Mouse (Mus musculus) cerebellum, adult 9-10 months (tissue): ENCODE data around the gene Commd1.
A peak's percentile ranks its signal among the peaks of the same experiment; 100 is the strongest.

Source experiments
- DNase-seq: peaks from one replicate; pipeline ENCODE4 v3.0.0; 2022

Commd1 gene

DNA sequence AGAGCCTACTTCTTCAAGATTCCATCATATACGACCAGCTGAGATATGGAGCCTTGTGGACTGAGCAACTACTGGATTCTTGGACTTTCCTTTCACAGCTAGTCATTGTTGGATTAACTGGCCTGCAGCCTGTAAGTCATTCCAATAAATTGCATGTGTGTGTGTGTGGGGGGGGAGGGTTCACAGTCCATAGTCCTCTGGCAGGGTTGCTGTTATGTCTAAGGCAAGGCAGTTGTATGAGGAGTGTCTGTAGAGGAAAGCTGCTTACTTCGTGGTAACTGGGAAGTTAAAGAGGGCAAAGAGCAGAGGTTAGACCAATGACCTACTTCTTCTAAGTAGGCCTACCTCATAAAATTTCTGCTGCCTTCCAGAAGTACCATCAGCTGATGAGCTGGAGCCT is 98.5 kb downstream of the Commd1 start:
- DNase-seq: no peak

DNA sequence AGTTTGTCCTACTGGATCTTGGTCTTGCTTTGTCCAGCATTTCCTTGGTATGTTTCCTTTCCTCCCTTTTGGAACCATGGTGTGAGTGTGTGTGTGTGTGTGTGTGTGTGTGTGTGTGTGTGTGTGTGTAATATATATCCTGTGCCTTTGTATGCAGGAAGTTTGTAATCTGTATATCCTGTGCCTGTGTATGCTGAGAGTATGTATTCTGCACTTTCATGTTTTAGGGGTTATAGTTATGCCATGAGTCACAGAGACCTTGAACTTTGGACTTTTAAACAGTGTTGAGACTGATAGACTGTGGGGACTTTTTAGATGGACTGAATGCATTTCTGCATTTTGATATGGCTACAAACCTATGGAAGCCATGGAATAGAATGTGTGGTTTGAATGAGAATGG is 99.3 kb downstream of the Commd1 start:
- DNase-seq: no peak

DNA sequence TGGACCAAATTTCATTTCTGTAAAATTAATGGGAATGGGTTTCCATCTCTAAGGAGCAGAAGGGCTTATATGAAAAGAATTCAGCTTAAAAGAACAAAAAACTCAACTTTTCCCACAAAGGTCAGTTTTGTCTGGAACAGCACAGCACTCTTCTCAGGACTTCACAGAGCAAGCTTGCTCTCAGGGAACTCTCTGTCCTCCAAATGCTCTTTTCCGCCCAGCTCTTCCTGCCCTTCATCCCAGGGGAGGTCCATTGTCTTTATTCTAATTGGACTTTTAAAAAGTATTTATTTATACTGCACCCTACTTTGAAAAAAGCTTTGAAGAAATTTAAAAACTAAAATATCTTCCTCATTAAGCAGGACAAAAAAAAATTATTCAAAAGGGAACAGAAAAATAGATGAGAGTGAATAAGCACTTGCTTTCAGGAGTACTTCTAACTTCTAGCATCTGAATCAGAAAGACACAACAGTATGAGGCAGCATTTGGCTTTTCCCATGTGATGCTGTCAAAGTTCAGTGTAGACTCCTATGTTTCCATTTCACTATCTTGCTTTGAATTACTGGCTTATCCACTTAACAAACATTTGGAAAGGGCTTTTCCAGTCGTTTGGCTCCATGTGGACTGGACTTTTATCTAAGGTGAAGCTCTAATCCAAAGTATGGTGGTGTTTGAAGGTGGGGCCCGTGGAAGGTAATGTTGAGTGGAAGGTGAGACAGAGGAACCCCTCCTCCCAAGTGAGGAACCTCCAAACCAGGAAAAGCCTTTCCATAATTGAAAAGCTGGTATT is 101.6 kb downstream of the Commd1 start:
- no peak for DNase-seq

- no peak for DNase-seq
Measured at GRCm38 (mm10) chr11:22879645-22880044, 102.5 kb downstream of the Commd1 start.

GRCm38 (mm10) chr11:22876680-22877330 is 105.4 kb downstream of the Commd1 start:
- no peak for DNase-seq

- DNase-seq: no peak
Measured at GRCm38 (mm10) chr11:22875279-22875678, 106.9 kb downstream of the Commd1 start.

GRCm38 (mm10) chr11:22874747-22875146 is 107.4 kb downstream of the Commd1 start:
- DNase-seq: no peak

DNA sequence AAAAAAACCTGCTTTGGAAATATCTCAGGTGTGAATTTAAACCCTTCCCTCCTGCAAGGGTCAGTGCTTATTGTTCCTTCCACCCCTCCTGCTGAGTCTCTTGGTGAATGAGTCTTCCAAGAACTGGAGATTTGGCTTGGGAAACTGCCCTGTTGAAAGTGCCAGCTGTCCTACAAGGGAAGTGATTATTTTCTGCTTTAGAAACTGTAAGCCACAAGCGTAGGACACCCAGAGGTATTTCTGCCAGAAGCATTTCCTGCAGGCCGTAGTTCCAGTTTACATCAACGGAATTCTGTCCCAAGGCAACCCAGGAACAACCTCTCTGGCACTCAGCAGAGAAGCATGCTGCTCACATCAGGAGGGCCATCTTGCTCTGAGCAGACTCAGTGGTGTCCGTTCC is 108.8 kb downstream of the Commd1 start:
- peak; percentile 46 for DNase-seq

- DNase-seq: no peak
Measured at GRCm38 (mm10) chr11:22872307-22872680, 109.9 kb downstream of the Commd1 start.

DNA sequence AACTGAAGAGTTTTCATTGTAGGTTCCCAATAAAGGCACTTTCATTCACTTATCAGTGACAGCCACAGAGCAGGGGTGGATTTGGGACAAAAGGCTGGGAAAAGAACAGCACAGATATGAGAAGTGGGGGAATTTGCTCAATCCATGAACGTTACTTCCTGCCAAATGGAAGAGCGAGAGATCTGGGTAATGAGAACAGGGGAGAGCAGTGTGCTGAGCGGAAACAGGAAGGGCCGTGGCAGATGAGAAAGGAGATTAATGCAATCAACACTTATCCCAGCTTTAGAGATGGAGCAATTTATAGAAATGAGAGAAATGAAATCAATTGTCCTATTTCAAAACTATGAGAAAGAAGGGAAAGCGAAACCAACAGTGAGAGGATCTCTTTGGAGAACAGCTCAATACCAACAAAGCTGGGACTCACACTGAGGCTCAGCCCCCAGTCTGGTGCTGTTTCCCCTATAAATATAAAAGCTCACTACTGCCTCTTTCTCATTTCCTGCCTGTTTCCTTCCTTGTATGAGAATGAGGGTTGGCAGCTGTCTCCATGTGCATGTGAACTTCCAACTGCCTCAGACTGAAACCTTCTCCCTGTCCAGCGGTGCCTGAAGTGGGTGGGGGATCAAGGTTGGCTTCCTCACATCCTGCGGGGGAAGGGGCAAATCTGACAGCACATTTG is 110.4 kb downstream of the Commd1 start:
- DNase-seq: no peak

GRCm38 (mm10) chr11:22868582-22868981 is 113.6 kb downstream of the Commd1 start:
- no peak for DNase-seq

DNA sequence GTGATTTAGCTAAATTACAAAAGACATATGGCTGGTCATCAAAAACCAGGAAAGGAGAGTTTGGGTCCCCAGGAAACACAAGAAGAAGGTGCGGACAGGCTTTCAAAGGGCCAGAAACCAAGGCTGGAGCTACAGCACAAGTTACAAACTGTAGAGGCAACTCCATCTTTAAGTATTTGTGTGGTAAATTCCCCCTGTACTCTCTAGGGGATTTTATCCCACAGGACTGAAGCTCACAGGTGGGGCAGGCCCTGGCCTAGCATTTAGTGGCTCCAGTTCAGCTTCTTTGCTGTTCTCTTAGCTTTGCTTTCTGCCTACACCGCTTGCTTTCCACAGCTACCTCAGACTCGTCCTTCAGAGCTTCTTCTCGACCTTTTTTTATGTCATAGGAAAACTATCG is 114.5 kb downstream of the Commd1 start:
- DNase-seq: no peak

- no peak for DNase-seq
Measured at GRCm38 (mm10) chr11:22865635-22866246, 116.4 kb downstream of the Commd1 start.

DNA sequence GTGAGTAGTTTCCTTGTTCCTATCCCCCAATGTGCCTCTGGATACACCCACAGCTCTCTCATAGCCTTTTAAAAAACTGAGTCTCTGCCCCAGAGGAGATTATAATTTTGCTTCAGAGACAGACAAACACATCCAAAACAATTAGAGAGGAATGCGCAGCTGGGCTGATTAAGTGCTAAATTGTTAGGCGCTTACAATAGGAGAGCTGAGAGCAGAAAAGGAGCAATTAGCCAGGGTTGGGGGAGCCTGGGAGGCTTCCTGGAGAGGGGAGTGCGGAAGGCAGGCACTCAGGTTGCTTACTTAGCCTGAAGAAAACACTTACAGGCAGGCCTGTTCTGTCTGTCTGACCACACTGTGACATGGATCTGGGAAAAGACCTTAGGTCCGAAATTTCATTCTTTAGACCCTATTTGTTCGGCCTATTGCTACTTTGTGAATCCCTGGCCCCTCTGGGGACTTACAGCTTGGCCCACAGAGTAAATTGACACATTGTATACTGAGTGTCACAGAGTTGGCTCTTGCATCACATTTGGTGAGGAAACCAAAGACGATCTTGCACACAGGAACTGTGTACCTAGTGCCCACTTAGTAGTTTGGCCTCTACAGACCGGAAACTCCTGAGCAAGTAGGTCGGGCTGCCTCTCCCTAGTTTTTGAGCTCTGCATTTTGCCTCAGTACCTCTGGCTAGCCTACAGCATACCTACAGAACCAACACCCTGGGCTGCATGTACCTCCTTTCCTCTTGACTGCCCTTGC is 117.7 kb downstream of the Commd1 start:
- DNase-seq: no peak

GRCm38 (mm10) chr11:22863581-22863980 is 118.6 kb downstream of the Commd1 start:
- DNase-seq: no peak

DNA sequence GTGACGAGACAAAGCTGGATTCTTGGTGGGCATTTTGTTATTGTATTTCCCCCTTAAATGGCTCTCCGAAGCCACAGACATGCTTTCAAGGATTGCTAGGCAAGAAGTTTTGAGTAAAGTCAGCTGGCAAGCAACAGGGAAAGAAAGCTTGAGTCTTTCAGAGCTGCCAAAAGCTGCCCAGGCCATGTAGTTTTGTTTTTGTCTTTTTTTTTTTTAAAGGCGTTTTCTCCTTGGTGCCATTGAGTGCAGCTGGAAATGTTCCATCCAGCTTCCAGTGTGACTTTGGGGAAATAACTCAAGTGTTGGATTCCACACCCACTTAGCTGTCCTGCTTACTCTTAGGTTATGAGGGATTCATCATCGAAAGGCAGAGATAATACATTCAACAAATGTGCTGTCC is 120.9 kb downstream of the Commd1 start:
- no peak for DNase-seq

DNA sequence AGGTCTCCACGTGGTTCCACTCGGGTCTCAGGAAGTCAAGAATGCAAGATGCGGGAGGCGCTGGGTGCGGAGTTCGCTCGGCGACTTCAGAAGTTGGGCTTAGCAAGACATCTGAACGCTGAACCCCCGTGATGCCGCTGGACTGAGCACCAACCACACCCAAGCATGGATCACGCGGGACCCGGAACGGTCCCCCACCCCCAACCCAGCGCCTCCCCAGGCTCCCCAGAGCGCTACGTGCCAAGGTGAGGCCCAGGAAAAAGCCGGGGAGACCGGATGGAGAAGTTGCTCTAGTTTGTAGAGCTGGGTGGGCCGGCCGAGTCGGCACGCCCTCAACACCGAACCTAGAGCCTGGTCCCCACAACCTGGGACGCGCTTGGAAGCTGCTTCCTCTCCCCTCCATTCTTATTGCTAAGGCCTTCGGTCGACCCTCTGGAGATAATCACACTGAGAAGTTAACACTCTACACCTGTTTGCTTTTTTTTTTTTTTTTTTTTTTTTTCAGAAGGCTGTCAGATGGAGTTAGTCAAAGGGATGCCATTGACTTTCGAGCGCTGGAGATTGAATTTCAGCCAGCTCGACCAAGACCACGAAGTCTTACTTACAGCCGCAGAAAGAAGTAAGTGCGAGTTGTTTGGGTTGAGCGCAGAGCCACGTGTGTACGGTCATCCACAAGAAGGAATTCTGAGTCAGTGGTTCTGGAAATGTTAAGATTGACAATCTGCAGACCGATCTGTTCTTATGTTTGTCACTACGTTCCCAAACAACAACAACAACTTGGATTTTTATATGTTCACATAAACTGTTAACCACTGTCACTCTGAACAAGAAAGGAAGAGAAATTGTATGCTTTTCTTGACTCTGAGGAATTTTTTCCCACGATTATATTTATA is 121.6 kb downstream of the Commd1 start, which contains the start of gene B3gnt2:
TSS of gene B3gnt2 (minus strand) at position 627 of the 893 bp plus-strand sequence.
- DNase-seq: no peak

GRCm38 (mm10) chr11:22859633-22860334 is 122.4 kb downstream of the Commd1 start:
- no peak for DNase-seq

- no peak for DNase-seq
Measured at GRCm38 (mm10) chr11:22859301-22859632, 122.9 kb downstream of the Commd1 start.

DNA sequence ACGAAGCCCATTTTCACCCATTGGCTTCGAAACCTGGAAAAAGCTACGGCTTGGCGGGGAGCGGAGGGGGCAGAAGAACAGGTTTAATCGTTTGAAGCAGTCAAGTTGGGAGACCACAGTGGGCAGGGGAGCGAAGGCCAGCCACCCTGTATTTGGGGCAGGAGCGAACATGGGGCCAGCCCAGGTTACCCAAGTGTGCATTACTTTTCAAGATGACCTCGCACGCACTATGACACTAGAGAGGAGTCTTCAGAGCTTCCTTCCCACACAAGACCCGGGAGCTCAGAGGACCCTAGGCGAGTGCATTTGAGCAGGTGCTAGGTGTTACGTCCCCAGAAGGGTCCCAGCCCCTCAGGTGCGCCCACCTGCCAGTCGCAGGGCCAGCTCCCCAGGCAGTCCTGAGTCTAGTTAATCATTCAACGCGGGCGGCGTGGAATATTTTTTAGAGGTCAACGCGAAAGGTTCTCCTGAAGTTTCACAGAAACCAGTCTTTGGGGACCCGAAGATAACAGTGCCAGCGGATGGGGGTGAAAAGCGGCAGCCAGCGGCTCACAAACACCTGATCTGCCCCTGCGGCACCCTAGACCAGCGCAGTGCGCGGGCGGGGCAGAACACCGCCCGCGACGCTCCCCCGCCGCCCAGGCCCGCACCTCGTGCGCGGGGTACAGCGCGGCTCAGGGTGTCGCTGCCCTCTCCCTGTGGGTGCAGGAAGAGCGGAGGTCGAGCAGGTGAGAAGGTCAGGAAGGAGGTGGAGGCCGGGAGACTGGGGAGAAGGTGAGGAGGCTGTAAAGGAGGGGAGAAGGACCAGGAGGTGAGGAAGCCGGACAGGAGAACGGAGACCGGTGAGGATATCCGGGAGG is 123.5 kb downstream of the Commd1 start:
- DNase-seq: no peak
